Mouse (Mus musculus) testis, adult 2 months (tissue): ENCODE data around the gene Zic1. TPM values are rescaled to one million over a fixed set of nuclear protein-coding genes. Genes with fewer than 3 reads are reported as not detected.

Source experiments
- H3K27ac ChIP-seq: fragments of 200-500 bp; 2 replicates; pipeline ENCODE4 v1.5.1; 2012; ENCODE audit warnings: low read depth, low read length; ENCODE audit not compliant: control insufficient read depth, insufficient read depth
- H3K27me3 ChIP-seq: fragments of 200-500 bp; 2 replicates; pipeline ENCODE4 v1.6.1; 2012; ENCODE audit warnings: mild to moderate bottlenecking, low read length, moderate library complexity; ENCODE audit not compliant: control insufficient read depth, insufficient read depth
- H3K36me3 ChIP-seq: fragments of 200-500 bp; 2 replicates; pipeline ENCODE4 v1.6.1; 2012; ENCODE audit warnings: mild to moderate bottlenecking, low read length; ENCODE audit not compliant: control insufficient read depth, insufficient read depth
- H3K4me1 ChIP-seq: fragments of 200-500 bp; 2 replicates; pipeline ENCODE4 v1.6.1; 2012; ENCODE audit warnings: low read length; ENCODE audit not compliant: control insufficient read depth, insufficient read depth
- H3K4me3 ChIP-seq: fragments of 200-500 bp; 2 replicates; pipeline ENCODE4 v1.5.1; 2012; ENCODE audit warnings: low read depth, mild to moderate bottlenecking, low read length, moderate library complexity, mixed read lengths; ENCODE audit not compliant: control insufficient read depth
- CTCF ChIP-seq: fragments of 200-500 bp; IDR thresholded peaks from 2 replicates; pipeline ENCODE4 v1.5.1; 2012; ENCODE audit warnings: low read depth, mild to moderate bottlenecking, inconsistent platforms, low read length, moderate library complexity; ENCODE audit not compliant: control insufficient read depth, insufficient read depth, insufficient replicate concordance
- POLR2A ChIP-seq: fragments of 200-500 bp; IDR thresholded peaks from 2 replicates; pipeline ENCODE4 v1.6.1; 2012; ENCODE audit warnings: low read depth, mild to moderate bottlenecking, inconsistent platforms, low read length, moderate library complexity; ENCODE audit not compliant: control insufficient read depth
- polyA plus RNA-seq: library from polyadenylated mRNA; depleted of rRNA; stranded (reverse); fragments of >200 nt; gene quantifications from 2 replicates; pipeline ENCODE4 v1.2.3, GENCODE M21; 2012

Gene Zic1
- polyA plus RNA-seq, 1 experiment: 0.86 TPM

DNA sequence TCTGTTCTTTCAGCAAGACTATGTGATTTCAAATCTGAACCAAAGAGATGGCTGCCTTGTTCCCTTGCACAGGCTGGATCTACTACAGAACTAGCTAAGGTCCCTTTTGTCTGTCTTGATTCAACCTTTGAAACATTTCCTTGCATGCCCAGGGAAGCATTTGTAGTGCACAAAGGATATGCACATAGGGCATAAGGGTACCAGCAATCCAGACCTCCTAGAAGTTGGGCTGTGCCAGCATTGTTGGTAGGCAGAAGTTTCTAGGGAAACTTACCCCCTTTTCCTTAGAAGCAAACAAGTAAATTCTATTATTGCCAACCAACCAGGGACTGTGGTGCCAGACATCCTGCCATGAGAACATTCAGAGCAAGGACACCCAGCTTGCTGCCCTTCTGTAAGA, 5.4 kb upstream of the Zic1 start:
- peaks cover 6% of the 10 kb centered on the region; the same call in 1 of the 2 replicates for H3K27me3 ChIP-seq
- no peak for TF ChIP-seq CTCF
- TF ChIP-seq POLR2A: no peak
- no peak overlapping the region for H3K27ac ChIP-seq
- no peaks in the 10 kb centered on the region for H3K36me3 ChIP-seq
- no peaks in the 10 kb centered on the region; the same call in none of the 2 replicates for H3K4me1 ChIP-seq
- H3K4me3 ChIP-seq: no peak overlapping the region

DNA sequence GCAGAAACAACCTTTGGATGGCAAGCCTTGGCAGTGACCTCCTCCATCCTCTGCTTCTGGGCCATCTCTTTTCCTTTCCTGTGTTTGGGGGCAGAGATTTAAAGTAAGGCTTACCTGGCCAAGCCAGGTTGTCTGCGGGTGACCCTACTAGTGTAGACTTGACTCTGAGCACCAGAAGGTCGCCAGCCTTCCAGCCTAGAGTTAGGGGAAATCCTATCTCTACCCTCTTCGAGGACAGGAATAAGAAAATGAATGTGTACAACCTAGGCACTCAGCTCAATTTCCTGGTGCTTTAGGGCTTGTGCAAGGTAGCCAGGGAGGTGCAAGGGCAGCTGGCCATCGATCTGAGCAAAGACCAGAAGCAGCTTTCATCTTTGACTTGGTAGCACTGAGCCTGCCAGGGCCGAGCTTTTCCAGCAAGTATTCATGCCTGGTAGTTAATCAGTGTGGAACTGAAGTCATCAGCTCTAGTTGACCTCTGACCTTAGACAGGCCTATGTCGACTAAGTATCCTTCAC, 4.6 kb upstream of the Zic1 start:
- Histone ChIP-seq H3K36me3 (no peaks in the 10 kb centered on the region), H3K4me3 (no peak overlapping the region), H3K27ac (no peak overlapping the region), H3K4me1 (peaks cover 6% of the 10 kb centered on the region), H3K27me3 (peaks cover 6% of the 10 kb centered on the region; the same call in 1 of the 2 replicates)
- TF ChIP-seq CTCF: no peak
- no peak for TF ChIP-seq POLR2A

DNA sequence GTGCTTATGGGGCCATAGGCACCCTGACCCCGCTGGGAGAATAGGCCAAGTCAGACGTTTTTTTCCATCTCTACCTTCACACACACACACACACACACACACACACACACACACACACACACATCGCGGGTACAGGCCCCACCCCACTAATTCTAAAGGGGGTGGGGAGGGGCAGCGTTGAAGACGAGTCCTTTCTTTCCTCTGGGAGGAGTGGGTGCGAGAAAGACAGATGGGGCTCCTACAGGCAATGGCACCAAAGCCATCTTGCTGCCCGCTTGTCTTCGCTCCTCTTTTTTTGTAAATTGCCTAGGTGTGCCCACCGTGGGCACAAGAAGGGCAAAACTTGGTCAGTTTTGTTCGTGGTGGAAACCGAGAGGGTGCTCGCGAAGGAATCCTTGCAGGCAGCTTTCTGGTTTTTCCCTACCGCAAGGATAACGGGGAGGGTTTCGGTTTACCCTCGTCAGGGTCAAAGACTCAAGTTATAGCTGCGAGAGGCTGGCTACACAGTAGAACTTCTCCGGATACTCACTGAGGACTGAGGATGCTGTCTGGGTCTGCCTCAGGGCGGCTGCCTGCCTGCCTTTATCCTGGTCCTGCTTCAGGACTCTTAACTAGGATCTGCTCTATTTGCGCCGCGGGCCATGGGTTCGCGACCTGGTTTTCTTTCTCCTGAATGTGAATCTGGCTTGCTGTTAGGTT, 3.8 kb upstream of the Zic1 start:
- Histone ChIP-seq H3K27ac (no peak overlapping the region), H3K4me1 (peaks cover 12% of the 10 kb centered on the region), H3K36me3 (no peaks in the 10 kb centered on the region), H3K4me3 (no peak overlapping the region), H3K27me3 (peaks cover 12% of the 10 kb centered on the region)
- TF ChIP-seq POLR2A (no peak), CTCF (no peak)

DNA sequence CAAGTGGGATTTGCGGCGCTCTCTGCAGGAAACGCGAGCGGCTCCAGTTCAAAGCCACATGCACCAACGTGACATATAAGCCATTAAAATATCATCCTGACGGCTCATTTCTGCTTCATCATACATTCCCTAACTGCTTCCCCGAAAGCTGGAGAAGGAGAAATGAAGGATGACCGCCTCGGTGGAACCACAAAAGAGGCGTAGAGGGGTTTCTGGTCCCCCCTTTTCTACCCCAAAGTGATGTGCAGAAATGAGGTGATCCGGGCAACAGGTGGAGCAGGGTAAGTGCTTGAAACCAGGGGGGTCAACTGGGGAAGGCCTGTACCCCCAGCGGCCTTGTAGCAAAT, 3.3 kb upstream of the Zic1 start:
- Histone ChIP-seq H3K36me3 (no peaks in the 10 kb centered on the region), H3K4me1 (peaks cover 14% of the 10 kb centered on the region), H3K27ac (no peak overlapping the region), H3K4me3 (no peak overlapping the region), H3K27me3 (peaks cover 13% of the 10 kb centered on the region)
- TF ChIP-seq POLR2A (no peak), CTCF (no peak)

DNA sequence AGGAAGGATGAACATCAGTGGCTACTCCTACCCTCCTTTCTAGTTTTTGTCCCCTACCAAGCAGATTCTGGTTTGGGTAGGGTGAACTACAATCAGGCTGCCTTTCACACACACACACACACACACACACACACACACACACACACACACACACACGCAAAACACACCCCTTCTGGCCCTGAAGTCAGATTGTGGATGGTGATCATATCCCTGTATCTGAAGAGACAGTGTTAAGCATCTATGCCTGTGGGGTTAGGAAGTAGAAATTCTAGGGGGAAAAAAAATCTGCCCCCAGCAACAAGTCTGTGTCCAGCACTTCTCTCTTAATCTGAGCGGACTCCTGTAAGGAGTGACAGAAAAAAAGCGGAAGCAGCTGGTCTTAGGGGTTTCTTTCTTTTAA, 2.5 kb upstream of the Zic1 start:
- H3K4me3 ChIP-seq: no peak overlapping the region
- no peak for TF ChIP-seq CTCF
- no peak for TF ChIP-seq POLR2A
- peaks cover 16% of the 10 kb centered on the region for H3K27me3 ChIP-seq
- peaks cover 14% of the 10 kb centered on the region for H3K4me1 ChIP-seq
- H3K27ac ChIP-seq: no peak overlapping the region
- H3K36me3 ChIP-seq: no peaks in the 10 kb centered on the region

DNA sequence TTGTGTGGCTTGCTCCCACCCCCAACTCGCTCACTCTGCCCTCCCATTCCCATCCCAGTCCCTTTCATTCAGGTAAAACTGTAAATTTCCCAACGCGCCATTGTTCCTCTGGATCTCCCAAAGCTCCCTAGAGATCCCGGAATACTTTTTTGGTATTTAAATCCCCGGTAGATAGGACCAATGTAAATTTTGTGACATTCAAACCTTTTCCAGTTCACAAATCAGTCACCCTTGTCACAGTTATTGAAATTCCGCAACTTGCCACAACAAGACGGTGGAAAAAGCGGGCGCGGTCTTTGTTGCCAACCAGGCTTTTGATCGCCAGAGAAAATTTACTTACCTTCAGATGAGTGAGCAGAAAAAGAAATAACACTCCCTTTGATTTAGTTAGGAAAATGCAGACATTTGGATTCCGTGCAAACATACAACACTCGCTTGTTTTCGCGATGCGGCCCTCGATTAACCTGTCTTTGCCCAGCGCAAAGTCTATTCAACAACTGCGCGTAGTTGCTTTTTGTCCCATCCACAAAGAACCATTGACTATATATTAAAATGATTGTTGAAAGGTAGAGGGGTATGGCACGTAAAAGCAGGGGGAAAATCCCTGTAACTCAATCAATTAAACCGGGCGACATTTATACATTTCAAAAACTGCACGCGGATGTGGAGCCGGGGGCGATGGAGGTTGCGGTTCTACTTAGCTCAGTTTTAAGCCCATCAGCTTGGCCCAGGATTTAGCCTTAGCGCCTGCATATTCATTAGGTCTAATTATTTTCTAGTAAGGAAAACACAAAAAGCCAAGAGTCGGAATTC, 1.6 kb upstream of the Zic1 start:
- Histone ChIP-seq H3K4me3 (no peak overlapping the region), H3K4me1 (peaks cover 16% of the 10 kb centered on the region), H3K27me3 (peaks cover 20% of the 10 kb centered on the region), H3K27ac (no peak overlapping the region), H3K36me3 (no peaks in the 10 kb centered on the region)
- TF ChIP-seq POLR2A: no peak
- no peak for TF ChIP-seq CTCF

DNA sequence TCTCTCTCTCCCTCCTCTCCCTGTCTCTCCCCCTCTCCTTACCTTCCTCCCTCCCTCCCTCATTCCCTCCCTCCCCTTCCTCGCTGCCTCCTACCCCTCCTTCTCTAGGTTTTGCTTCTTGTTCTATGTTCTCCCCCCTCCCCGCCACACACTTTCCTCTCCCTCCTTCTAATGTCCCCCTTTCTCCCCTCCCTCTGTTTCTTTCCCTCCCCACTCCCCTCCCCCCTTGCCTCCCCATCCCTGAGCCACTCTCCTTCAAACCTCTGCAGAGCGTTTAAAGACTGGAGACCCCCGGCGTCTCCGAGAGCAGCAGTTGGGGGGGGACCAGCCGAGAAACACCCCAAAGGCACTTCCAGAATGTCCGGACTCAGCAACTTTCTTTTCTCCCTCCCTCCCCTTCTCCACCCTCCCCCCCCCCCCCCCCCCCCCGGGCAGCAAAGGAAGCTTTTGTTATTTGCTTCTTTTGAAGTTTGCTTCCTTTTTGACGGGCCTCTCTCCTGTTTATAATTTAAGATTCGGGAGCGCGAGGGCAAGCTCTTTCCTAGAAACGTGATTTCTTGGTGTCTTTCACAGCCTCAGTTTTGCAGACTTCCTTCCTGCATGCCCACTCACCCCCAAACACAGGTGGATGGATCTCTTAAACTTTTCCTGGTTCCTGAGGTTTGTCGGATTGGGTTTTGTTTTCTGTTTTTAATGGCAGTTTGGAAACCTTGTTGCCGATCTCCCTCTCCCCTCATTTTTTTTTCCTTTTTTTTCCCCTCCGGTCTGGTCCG, 802 bp upstream of the Zic1 start:
- TF ChIP-seq POLR2A (no peak), CTCF (no peak)
- peaks cover 21% of the 10 kb centered on the region for H3K27me3 ChIP-seq
- no peak overlapping the region for H3K27ac ChIP-seq
- H3K4me1 ChIP-seq: peaks cover 18% of the 10 kb centered on the region
- no peak overlapping the region for H3K4me3 ChIP-seq
- H3K36me3 ChIP-seq: no peaks in the 10 kb centered on the region
